Mouse (Mus musculus) C2C12 (cell line): ENCODE data around the gene Tmem256.

Experiments used
- CEBPB ChIP-seq: IDR thresholded peaks from one replicate; pipeline ENCODE4 v1.6.1; 2011; ENCODE audit warnings: low read depth, mild to moderate bottlenecking, control low read depth, moderate library complexity
- CTCF ChIP-seq: IDR thresholded peaks from one replicate; pipeline ENCODE4 v1.5.1; 2011; ENCODE audit not compliant: control insufficient read depth, insufficient read depth, insufficient read length
- FOSL1 ChIP-seq: IDR thresholded peaks from one replicate; pipeline ENCODE4 v1.8.0; 2011; ENCODE audit warnings: mild to moderate bottlenecking, low read length; ENCODE audit not compliant: poor library complexity, insufficient read depth, severe bottlenecking
- MAX ChIP-seq: IDR thresholded peaks from one replicate; pipeline ENCODE4 v1.6.1; 2011; ENCODE audit warnings: mild to moderate bottlenecking, control low read depth
- MYOD1 ChIP-seq: IDR thresholded peaks from one replicate; pipeline ENCODE4 v1.6.1; 2011; ENCODE audit warnings: low read depth; ENCODE audit not compliant: control insufficient read depth, insufficient read length
- MYOG ChIP-seq: IDR thresholded peaks from one replicate; pipeline ENCODE4 v1.6.1; 2011; ENCODE audit not compliant: control insufficient read depth, insufficient read length; ENCODE audit errors: extremely low read depth
- USF1 ChIP-seq: IDR thresholded peaks from one replicate; pipeline ENCODE4 v1.6.1; 2011; ENCODE audit warnings: low read depth, mild to moderate bottlenecking, control low read depth, moderate library complexity

- no peak for TF ChIP-seq MAX
- peak; percentile 53 for TF ChIP-seq CTCF
- no peak for TF ChIP-seq MYOD1
- no peak for TF ChIP-seq USF1
- no peak for TF ChIP-seq MYOG
- TF ChIP-seq CEBPB = no peak
- no peak for TF ChIP-seq FOSL1
Observed at GRCm38 (mm10) chr11:69855347-69855746, 17.0 kb downstream of the Tmem256 start.
